Mouse (Mus musculus) limb, embryonic 14.5 days (tissue): ENCODE measurements at regions not wholly inside any gene's neighbourhood (a gene's known extent, or its start where the extent isn't known, plus 50 kb on each side); places are given as distances from the start of the nearest gene placed in this dataset.

Experiments used
- ATAC-seq: fragments of 200-750 bp; cut with Nextera tagmentation; 2 replicates; pipeline ENCODE4 v1.8.0; 2017; ENCODE audit warnings: low read depth, moderate number of reproducible peaks, moderate TSS enrichment; ENCODE audit not compliant: low FRiP score
- DNase-seq: peaks from one replicate; pipeline ENCODE4 v3.0.0-alpha.2; 2015; ENCODE audit warnings: low spot score
- H3K27ac ChIP-seq: fragments of 300-500 bp; sonication (generic); replicated peaks from 2 replicates; pipeline ENCODE4 v1.5.1; 2014; ENCODE audit warnings: low read depth, mild to moderate bottlenecking, low read length, moderate library complexity, mixed read lengths
- H3K27me3 ChIP-seq: fragments of 300-500 bp; sonication (generic); 2 replicates; pipeline ENCODE4 v1.6.1; 2014; ENCODE audit warnings: low read length, mixed read lengths; ENCODE audit not compliant: control insufficient read depth, insufficient read depth
- H3K36me3 ChIP-seq: fragments of 300-500 bp; sonication (generic); 2 replicates; pipeline ENCODE4 v1.6.1; 2014; ENCODE audit warnings: mild to moderate bottlenecking, low read length, moderate library complexity, mixed read lengths; ENCODE audit not compliant: control insufficient read depth, insufficient read depth
- H3K4me1 ChIP-seq: fragments of 300-500 bp; sonication (generic); 2 replicates; pipeline ENCODE4 v1.6.1; 2014; ENCODE audit warnings: antibody characterized with exemption, low read length, mixed read lengths; ENCODE audit not compliant: control insufficient read depth, insufficient read depth
- H3K4me2 ChIP-seq: fragments of 300-500 bp; sonication (generic); replicated peaks from 2 replicates; pipeline ENCODE4 v1.6.1; 2014; ENCODE audit warnings: low read depth, mild to moderate bottlenecking, low read length, moderate library complexity; ENCODE audit not compliant: severe bottlenecking
- H3K4me3 ChIP-seq: fragments of 300-500 bp; sonication (generic); replicated peaks from 2 replicates; pipeline ENCODE4 v1.5.1; 2014; ENCODE audit warnings: low read length
- H3K9ac ChIP-seq: fragments of 300-500 bp; sonication (generic); 2 replicates; pipeline ENCODE4 v1.6.1; 2014; ENCODE audit warnings: mild to moderate bottlenecking, low read depth, low read length, moderate library complexity; ENCODE audit not compliant: severe bottlenecking
- H3K9me3 ChIP-seq: fragments of 300-500 bp; sonication (generic); 2 replicates; pipeline ENCODE4 v1.6.1; 2016; ENCODE audit warnings: low read length; ENCODE audit not compliant: control insufficient read depth
- POLR2A ChIP-seq: fragments of 200-500 bp; IDR thresholded peaks from 2 replicates; pipeline ENCODE4 v1.8.0; 2012; ENCODE audit warnings: inconsistent platforms, mild to moderate bottlenecking, moderate library complexity, borderline replicate concordance; ENCODE audit not compliant: insufficient read depth, insufficient read length; ENCODE audit errors: extremely low read depth
- WGBS: fragments of 180-500 bp; shearing (Covaris S2); extraction: QIAGEN DNeasy Blood & Tissue Kit; methylation state at CpG from one replicate; pipeline ENCODE4 v1.1.7; 2014; 5-methylcytosine and 5-hydroxymethylcytosine counted together

- Histone ChIP-seq H3K9me3 (no peaks in the 10 kb centered on the region), H3K36me3 (no peaks in the 10 kb centered on the region), H3K4me1 (no peaks in the 10 kb centered on the region), H3K9ac (no peak overlapping the region), H3K27ac (no peak overlapping the region), H3K27me3 (no peaks in the 10 kb centered on the region), H3K4me2 (no peak overlapping the region), H3K4me3 (no peak overlapping the region)
- DNase-seq = no peak
- WGBS = 80% methylated on average over 5 of the region's 5 CpGs
- no peak for TF ChIP-seq POLR2A
- ATAC-seq = no peak
These were observed 274.8 kb upstream of the Mtpn start for GRCm38 (mm10) chr6:35814476-35814875.

DNA sequence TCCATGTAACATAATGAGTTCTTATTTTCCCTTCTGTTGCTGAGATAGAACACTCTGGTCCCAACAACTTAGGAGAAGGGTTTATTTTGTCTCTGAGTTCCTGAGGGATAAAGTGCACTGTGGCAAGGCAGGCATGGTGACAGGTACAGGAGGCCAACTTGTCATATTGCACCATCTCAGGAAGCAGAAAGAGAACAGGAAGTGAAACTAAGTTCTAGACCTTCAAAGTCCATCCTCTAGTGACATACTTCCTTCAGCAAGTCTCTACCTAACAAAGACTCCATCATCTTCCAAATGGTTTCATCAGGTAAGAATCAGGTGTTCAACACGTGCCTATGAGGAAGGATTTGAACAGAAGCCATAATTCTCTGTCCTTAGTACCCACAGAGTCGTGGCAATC lies 266.1 kb upstream of the Mtpn start:
- TF ChIP-seq POLR2A = no peak
- no peak overlapping the region for H3K27ac ChIP-seq
- ATAC-seq = no peak
- no peak overlapping the region for H3K9ac ChIP-seq
- H3K27me3 ChIP-seq = no peaks in the 10 kb centered on the region
- WGBS = 78% methylated on average over 2 of the region's 2 CpGs
- H3K4me3 ChIP-seq = no peak overlapping the region
- DNase-seq = no peak
- no peaks in the 10 kb centered on the region for H3K36me3 ChIP-seq
- H3K4me2 ChIP-seq = no peak overlapping the region
- H3K4me1 ChIP-seq = peaks cover 4% of the 10 kb centered on the region; the same call in 1 of the 2 replicates
- no peaks in the 10 kb centered on the region for H3K9me3 ChIP-seq

- 0 out of 2 replicates have a peak overlapping the region, but pooled peaks have one; percentile 28 for H3K27ac ChIP-seq
- DNase-seq (peak; percentile 5), ATAC-seq (no peak)
- no peaks in the 10 kb centered on the region for H3K9me3 ChIP-seq
- no peak overlapping the region for H3K4me2 ChIP-seq
- no peaks in the 10 kb centered on the region for H3K27me3 ChIP-seq
- peaks cover 4% of the 10 kb centered on the region; the same call in 1 of the 2 replicates for H3K4me1 ChIP-seq
- H3K9ac ChIP-seq = no peak overlapping the region
- H3K4me3 ChIP-seq = no peak overlapping the region
- H3K36me3 ChIP-seq = no peaks in the 10 kb centered on the region
- TF ChIP-seq POLR2A = no peak
- WGBS = 26% methylated on average over 3 of the region's 3 CpGs
These were observed 264.4 kb upstream of the Mtpn start for GRCm38 (mm10) chr6:35804041-35804440.

DNA sequence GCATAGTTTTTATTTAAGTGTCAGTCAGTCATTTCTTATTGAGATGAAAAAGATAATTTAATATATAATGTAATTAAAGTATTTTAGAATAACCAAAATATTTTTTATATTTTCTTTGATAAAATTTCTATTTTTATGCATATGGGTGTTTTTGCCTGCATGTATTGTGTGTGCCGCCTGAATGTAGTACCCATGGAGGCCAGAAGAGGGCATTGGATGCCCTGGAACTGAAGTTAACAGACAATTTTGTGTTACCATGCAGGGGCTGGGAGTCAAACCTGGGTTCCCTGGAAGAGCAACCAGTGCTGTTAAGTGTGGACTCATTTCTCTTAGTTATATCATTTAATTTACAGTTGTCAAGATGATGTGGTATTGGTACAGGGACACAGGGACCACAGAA lies 240.0 kb upstream of the Mtpn start:
- Histone ChIP-seq H3K4me2 (no peak overlapping the region), H3K4me3 (no peak overlapping the region), H3K9me3 (no peaks in the 10 kb centered on the region), H3K36me3 (no peaks in the 10 kb centered on the region), H3K27ac (no peak overlapping the region), H3K9ac (no peak overlapping the region), H3K4me1 (no peaks in the 10 kb centered on the region), H3K27me3 (no peaks in the 10 kb centered on the region)
- no peak for DNase-seq
- ATAC-seq = no peak
- no peak for TF ChIP-seq POLR2A
- 92% methylated on average over 1 of the region's 1 CpGs for WGBS

DNA sequence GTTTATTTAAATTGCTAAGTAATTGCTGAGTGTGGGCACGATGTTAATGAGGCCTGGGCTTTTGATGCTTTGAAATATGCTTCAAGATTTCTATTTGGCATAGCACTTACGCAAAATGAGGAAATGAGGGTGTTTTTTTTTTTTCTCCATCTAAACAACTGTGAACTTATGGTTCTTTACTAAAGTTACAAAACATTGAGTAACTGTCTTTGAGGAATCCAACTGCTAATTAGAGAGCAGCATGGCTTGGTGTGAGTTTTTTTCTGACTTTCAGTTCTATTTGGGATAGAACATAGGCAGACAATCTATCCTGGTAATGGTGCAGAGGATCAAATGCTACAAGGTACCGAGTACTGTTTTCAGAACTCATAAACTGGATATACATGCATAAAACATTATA lies 231.2 kb upstream of the Mtpn start:
- no peak overlapping the region for H3K4me3 ChIP-seq
- no peaks in the 10 kb centered on the region for H3K4me1 ChIP-seq
- no peaks in the 10 kb centered on the region for H3K27me3 ChIP-seq
- DNase-seq = no peak
- no peak overlapping the region for H3K4me2 ChIP-seq
- H3K9ac ChIP-seq = no peak overlapping the region
- H3K9me3 ChIP-seq = no peaks in the 10 kb centered on the region
- ATAC-seq = no peak
- no peak for TF ChIP-seq POLR2A
- no peak overlapping the region for H3K27ac ChIP-seq
- H3K36me3 ChIP-seq = no peaks in the 10 kb centered on the region
- 93% methylated on average over 3 of the region's 3 CpGs for WGBS
